Mouse (Mus musculus): ENCODE results near the gene Fbxw9.
A peak's percentile ranks its signal among the peaks of the same experiment; 100 is the strongest.

GRCm38 (mm10) chr8:85026670-85027515 lies 33.0 kb upstream of the Fbxw9 start, which contains the start of gene Trir:
- peak; percentile 96 for TF ChIP-seq POLR2A (IDR thresholded peaks at IDR 0.05; ENCODE audit: low read depth, low read length)
- no peak for TF ChIP-seq CTCF (IDR thresholded peaks at IDR 0.05; ENCODE audit: extremely low read depth, insufficient read length, insufficient replicate concordance, low read depth, low read length)

Data from small intestine, adult 2 months (tissue).